Mouse (Mus musculus) ES-Bruce4 (cell line): ENCODE data around the gene Kcnk5.

ENCODE experiments used
- CTCF ChIP-seq: IDR thresholded peaks from one replicate; pipeline ENCODE4 v1.8.1; 2011; ENCODE audit warnings: low read depth, low read length
- EP300 ChIP-seq: IDR thresholded peaks from 2 replicates; pipeline ENCODE4 v1.6.1; 2011; ENCODE audit warnings: low read depth, low read length; ENCODE audit not compliant: insufficient read depth
- POLR2A ChIP-seq: IDR thresholded peaks from one replicate; pipeline ENCODE4 v1.8.1; 2011; ENCODE audit warnings: low read length; ENCODE audit not compliant: insufficient read depth

DNA sequence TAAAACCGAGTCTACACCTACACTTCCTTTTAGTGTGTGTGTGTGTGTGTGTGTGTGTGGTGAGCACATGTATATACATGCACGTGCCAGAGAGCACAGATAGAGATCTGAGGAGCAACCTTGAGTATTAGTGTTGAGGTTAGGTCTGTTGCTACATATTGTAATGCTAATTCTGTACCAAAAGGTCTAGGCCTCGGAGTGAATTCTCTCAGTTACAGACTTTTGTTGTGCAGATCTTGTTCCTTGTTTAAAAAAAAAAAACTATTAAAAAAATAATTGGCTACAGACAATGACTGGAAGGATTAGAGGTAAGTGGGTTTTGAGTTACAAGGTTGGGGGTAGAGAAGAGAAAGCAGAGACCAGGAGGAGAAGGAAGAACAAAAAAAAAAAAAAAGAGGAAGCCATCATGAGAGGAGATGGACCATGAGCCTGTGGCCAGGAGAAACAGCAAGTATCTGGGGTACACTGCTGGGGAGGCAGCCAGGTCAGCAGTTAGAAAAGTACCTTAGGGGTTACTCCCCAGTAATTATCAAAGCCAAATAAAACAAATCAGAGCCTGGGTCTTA is 35.8 kb upstream of the Kcnk5 start:
- TF ChIP-seq CTCF: no peak
- TF ChIP-seq POLR2A: no peak
- TF ChIP-seq EP300: peak; percentile 80
